Mouse (Mus musculus) lung, embryonic 14.5 days (tissue): ENCODE results near the gene Rcan2. TPM values are rescaled to one million over a fixed set of nuclear protein-coding genes. Genes with fewer than 3 reads are reported as not detected.

ENCODE experiments used
- ATAC-seq: fragments of 200-750 bp; cut with Nextera tagmentation; 2 replicates; pipeline ENCODE4 v1.8.0; 2017; ENCODE audit warnings: mild to moderate bottlenecking, moderate TSS enrichment, moderate library complexity; ENCODE audit not compliant: insufficient read depth
- DNase-seq: peaks from one replicate; pipeline ENCODE4 v3.0.0-alpha.2; 2015
- H3K27ac ChIP-seq: fragments of 300-500 bp; sonication (generic); 2 replicates; pipeline ENCODE4 v1.5.1; 2014; ENCODE audit warnings: low read depth, mild to moderate bottlenecking, moderate library complexity
- H3K27me3 ChIP-seq: fragments of 300-500 bp; sonication (generic); 2 replicates; pipeline ENCODE4 v1.6.1; 2014; ENCODE audit warnings: low read length, control low read depth; ENCODE audit not compliant: insufficient read depth
- H3K36me3 ChIP-seq: fragments of 300-500 bp; sonication (generic); 2 replicates; pipeline ENCODE4 v1.6.1; 2014; ENCODE audit warnings: control low read depth; ENCODE audit not compliant: insufficient read depth
- H3K4me1 ChIP-seq: fragments of 300-500 bp; sonication (generic); 2 replicates; pipeline ENCODE4 v1.6.1; 2014; ENCODE audit warnings: antibody characterized with exemption, control low read depth; ENCODE audit not compliant: insufficient read depth
- H3K4me2 ChIP-seq: fragments of 300-500 bp; sonication (generic); 2 replicates; pipeline ENCODE4 v1.6.1; 2014; ENCODE audit warnings: mild to moderate bottlenecking
- H3K4me3 ChIP-seq: fragments of 300-500 bp; sonication (generic); 2 replicates; pipeline ENCODE4 v1.5.1; 2014; ENCODE audit warnings: low read depth, low read length
- H3K9ac ChIP-seq: fragments of 300-500 bp; sonication (generic); 2 replicates; pipeline ENCODE4 v1.6.1; 2014
- H3K9me3 ChIP-seq: fragments of 300-500 bp; sonication (generic); 2 replicates; pipeline ENCODE4 v1.6.1; 2016; ENCODE audit warnings: low read depth, low read length, control low read depth
- CTCF ChIP-seq: IDR thresholded peaks from 2 replicates; pipeline ENCODE4 v1.5.1; 2016; ENCODE audit warnings: antibody characterized with exemption, low read depth
- WGBS: fragments of 180-500 bp; shearing (Covaris S2); extraction: QIAGEN DNeasy Blood & Tissue Kit; methylation state at CpG from one replicate; pipeline ENCODE4 v1.1.7; 2014; 5-methylcytosine and 5-hydroxymethylcytosine counted together
- polyA plus RNA-seq: library from polyadenylated mRNA; unstranded; fragments of >200 nt; fragmentation: Nextera tagmentation; extraction: Ambion mirVana; gene quantifications from 2 replicates; pipeline ENCODE4 v1.2.1, GENCODE M21; 2014

The Rcan2 gene
- polyA plus RNA-seq, 1 experiment from 2014 or later, result 3.7 TPM

DNA sequence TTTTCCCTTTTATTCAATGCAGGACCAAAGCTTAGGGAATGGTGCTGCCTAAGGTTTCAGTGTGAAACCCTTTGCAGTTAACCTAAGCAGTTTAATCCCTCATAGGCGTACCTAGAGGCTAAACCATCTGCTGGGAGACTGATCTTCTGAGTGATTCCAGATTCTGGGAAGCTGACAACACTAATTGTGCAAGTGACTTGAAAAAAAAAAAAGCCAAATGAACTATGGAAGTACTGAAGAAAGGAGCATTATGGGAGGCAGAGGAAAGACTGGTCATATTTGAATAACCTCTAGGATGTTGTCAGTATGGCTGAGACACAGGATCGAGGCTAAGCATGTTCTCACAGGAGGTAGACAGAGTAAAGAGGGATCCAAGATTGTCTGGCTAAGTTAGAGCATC is 241.2 kb downstream of the Rcan2 start:
- Histone ChIP-seq H3K4me3 (no peak overlapping the region), H3K4me2 (no peak overlapping the region), H3K27me3 (no peaks in the 10 kb centered on the region), H3K9ac (no peak overlapping the region), H3K36me3 (no peaks in the 10 kb centered on the region), H3K4me1 (no peaks in the 10 kb centered on the region), H3K9me3 (no peaks in the 10 kb centered on the region), H3K27ac (no peak overlapping the region)
- DNase-seq (no peak), ATAC-seq (no peak)
- WGBS, result 69% methylated on average over 2 of the region's 2 CpGs
- TF ChIP-seq CTCF, result no peak

DNA sequence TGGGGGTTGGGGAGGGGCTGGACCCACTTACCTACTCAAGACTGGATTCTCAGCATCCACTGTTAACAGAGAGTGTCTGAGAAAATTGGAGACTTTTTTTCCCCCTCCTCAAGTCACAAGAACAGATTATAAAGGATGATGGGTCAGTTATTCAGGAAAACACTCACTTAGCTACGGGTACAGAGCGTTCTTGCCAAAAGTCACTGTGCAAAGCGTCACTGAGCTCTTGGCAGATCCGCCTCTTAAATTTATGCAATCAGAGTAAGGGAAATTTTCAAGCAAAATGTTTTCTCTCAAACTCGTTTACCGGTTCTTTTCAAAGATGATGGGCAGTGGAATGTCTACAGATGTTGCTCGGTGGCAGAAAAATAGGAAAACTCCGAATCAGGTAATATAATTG is 241.7 kb downstream of the Rcan2 start:
- no peak for ATAC-seq
- H3K36me3 ChIP-seq, result no peaks in the 10 kb centered on the region
- no peak overlapping the region for H3K4me2 ChIP-seq
- 62% methylated on average over 8 of the region's 8 CpGs for WGBS
- no peaks in the 10 kb centered on the region for H3K27me3 ChIP-seq
- TF ChIP-seq CTCF, result no peak
- H3K27ac ChIP-seq, result no peak overlapping the region
- peak; percentile 42 for DNase-seq
- H3K9ac ChIP-seq, result no peak overlapping the region
- no peaks in the 10 kb centered on the region for H3K9me3 ChIP-seq
- H3K4me3 ChIP-seq, result no peak overlapping the region
- H3K4me1 ChIP-seq, result no peaks in the 10 kb centered on the region

DNA sequence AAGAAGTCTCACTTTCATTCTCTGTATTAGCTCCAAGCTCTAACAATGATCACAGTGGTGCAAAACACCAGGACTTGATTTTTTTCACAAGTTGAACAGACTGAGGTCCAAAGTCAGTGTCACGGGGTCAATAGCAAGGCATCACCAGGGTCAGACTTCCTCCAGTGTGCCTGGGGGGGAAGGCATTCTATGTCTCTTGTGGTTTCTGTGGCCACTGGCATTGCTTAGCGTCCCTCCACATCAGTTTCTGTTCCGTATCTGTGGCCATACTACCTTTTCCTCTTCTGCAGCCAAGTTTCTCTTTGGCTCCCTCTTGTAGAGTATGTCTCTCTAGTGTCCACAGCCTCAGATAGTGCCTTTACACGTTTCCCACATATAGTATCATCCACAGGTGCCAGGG is 252.3 kb downstream of the Rcan2 start:
- no peaks in the 10 kb centered on the region for H3K27me3 ChIP-seq
- no peak overlapping the region for H3K9ac ChIP-seq
- no peaks in the 10 kb centered on the region for H3K36me3 ChIP-seq
- H3K9me3 ChIP-seq, result no peaks in the 10 kb centered on the region
- DNase-seq (no peak), ATAC-seq (no peak)
- WGBS, result 73% methylated on average over 4 of the region's 4 CpGs
- H3K27ac ChIP-seq, result no peak overlapping the region
- TF ChIP-seq CTCF, result no peak
- no peak overlapping the region for H3K4me2 ChIP-seq
- H3K4me1 ChIP-seq, result no peaks in the 10 kb centered on the region
- no peak overlapping the region for H3K4me3 ChIP-seq

DNA sequence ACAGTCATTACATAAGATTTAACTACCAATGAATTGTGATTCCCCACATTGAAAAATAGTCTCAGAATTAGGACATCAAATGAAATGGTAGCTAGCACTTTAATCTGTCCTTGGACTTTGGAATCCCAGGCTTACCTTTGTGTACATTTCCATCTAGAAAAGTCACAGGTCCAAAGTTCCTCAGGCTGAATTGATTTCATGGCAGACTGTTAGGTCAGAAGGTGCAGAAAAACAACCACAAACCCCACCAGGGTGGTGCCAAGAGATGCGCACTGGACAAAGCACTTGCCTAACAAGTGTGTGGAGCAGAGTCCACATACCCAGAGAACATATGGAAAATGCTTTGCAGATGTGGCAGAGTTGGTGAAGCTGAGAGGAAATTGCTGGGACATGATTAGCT is 256.0 kb downstream of the Rcan2 start:
- ATAC-seq, result no peak
- H3K27me3 ChIP-seq, result no peaks in the 10 kb centered on the region
- no peaks in the 10 kb centered on the region for H3K36me3 ChIP-seq
- H3K4me3 ChIP-seq, result no peak overlapping the region
- H3K27ac ChIP-seq, result no peak overlapping the region
- 83% methylated on average over 1 of the region's 1 CpGs for WGBS
- TF ChIP-seq CTCF, result no peak
- no peak overlapping the region for H3K4me2 ChIP-seq
- no peak overlapping the region for H3K9ac ChIP-seq
- H3K9me3 ChIP-seq, result no peaks in the 10 kb centered on the region
- H3K4me1 ChIP-seq, result no peaks in the 10 kb centered on the region
- DNase-seq, result no peak

DNA sequence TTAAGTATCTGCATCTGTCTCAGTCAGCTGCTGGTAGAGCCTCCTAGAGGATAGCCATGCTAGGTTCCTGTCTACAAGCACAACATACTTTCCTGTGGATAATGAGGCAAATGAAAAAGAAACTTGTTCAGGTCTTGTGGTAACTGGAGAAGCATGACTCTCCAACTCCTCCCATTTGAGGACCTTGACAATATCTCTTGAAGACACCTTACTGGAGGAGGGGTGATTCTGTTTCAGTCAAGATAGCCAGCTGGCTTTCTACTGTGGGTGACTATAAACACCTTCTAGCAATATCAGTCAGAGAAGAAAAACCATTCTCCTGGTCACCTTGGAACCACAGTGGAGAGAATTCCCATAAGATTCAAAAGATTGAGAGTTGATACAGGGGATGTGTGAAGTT is 257.0 kb downstream of the Rcan2 start:
- no peaks in the 10 kb centered on the region for H3K9me3 ChIP-seq
- H3K4me1 ChIP-seq, result no peaks in the 10 kb centered on the region
- no peaks in the 10 kb centered on the region for H3K27me3 ChIP-seq
- no peaks in the 10 kb centered on the region for H3K36me3 ChIP-seq
- no peak overlapping the region for H3K4me2 ChIP-seq
- TF ChIP-seq CTCF, result no peak
- no peak overlapping the region for H3K9ac ChIP-seq
- no peak overlapping the region for H3K4me3 ChIP-seq
- H3K27ac ChIP-seq, result no peak overlapping the region
- DNase-seq (no peak), ATAC-seq (no peak)

DNA sequence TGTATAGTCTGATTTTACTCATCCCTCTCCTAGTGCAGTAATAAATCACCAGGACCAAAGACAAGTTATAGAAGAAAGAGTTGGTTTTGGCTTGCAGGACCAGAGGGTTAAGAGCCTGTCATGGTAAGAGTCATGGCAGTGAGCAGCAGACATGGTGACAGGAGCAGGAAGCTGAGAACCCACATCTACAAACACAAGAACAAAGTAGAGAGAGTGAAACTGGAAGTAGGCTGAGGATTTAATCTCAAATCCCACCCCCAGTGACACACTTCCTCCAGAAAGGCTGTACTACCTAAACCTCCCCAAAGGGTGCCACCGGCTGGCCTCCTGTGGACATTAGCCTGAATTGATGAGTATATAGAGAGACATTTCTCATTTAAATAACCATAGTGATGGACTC is 259.6 kb downstream of the Rcan2 start:
- Histone ChIP-seq H3K4me1 (no peaks in the 10 kb centered on the region), H3K9ac (no peak overlapping the region), H3K9me3 (no peaks in the 10 kb centered on the region), H3K36me3 (no peaks in the 10 kb centered on the region), H3K4me2 (no peak overlapping the region), H3K27me3 (no peaks in the 10 kb centered on the region), H3K4me3 (no peak overlapping the region), H3K27ac (no peak overlapping the region)
- no peak for TF ChIP-seq CTCF
- ATAC-seq, result no peak
- WGBS, result 96% methylated on average over 1 of the region's 1 CpGs
- no peak for DNase-seq

DNA sequence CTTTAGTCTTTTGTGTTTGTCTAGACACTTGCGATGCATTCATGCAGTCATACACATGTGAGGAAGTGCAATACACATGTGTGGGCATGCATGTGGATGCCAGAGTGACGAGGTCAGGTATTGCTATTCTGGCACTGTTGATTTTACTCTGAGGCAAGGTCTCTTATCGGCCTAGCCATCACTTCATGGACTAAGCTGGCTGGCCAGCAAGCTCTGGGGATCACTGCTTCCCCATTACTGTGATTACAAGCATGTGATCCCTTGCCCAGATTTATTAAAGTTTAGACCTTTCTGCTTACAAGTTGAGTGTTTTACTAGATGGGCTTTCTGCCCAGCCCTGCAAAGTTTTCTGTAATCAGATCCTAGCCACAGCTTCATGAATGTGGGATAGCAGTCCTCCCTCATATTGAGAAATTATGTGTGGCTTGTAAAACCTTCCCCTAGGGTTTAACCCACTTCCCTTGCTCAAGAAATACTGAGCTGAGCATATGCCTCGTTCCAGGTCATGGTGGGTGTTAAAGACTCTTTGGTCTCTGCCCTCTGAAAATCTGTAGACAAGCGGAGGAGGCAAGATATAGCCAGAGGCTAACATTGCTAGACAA is 260.2 kb downstream of the Rcan2 start:
- Histone ChIP-seq H3K27me3 (no peaks in the 10 kb centered on the region), H3K4me3 (no peak overlapping the region), H3K9me3 (no peaks in the 10 kb centered on the region), H3K27ac (no peak overlapping the region), H3K4me1 (no peaks in the 10 kb centered on the region), H3K4me2 (no peak overlapping the region), H3K36me3 (no peaks in the 10 kb centered on the region), H3K9ac (no peak overlapping the region)
- ATAC-seq (no peak), DNase-seq (no peak)
- no peak for TF ChIP-seq CTCF
- 75% methylated on average over 5 of the region's 5 CpGs for WGBS

DNA sequence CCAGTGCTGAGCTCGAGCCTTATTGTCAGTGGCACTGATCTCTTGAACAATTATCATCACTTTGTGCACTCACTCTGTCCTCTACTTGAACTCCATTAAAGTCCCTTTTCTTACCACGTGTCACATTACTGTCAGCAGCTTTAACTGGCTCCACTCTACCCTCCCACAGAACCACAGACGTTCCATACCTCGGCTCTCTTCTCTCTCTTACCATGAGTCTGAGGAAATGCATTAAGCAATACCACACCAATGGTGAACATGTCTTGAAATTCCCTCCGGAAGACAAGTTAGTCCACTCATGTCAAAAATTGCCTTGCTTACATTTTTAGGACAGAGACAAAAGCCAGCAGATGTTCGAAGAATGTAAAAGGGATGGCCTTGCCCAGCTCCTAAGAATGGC is 267.7 kb downstream of the Rcan2 start:
- H3K36me3 ChIP-seq, result no peaks in the 10 kb centered on the region
- ATAC-seq (no peak), DNase-seq (no peak)
- no peak for TF ChIP-seq CTCF
- no peaks in the 10 kb centered on the region for H3K9me3 ChIP-seq
- no peaks in the 10 kb centered on the region for H3K4me1 ChIP-seq
- no peak overlapping the region for H3K9ac ChIP-seq
- no peak overlapping the region for H3K27ac ChIP-seq
- H3K27me3 ChIP-seq, result no peaks in the 10 kb centered on the region
- no peak overlapping the region for H3K4me3 ChIP-seq
- H3K4me2 ChIP-seq, result no peak overlapping the region
- WGBS, result 65% methylated on average over 6 of the region's 6 CpGs
